Mouse (Mus musculus) intestine, postnatal 0 days (tissue): ENCODE measurements around the gene Hdac4. TPM values are rescaled to one million over a fixed set of nuclear protein-coding genes. Genes with fewer than 3 reads are reported as not detected.

Experiments used
- ATAC-seq: fragments of 200-750 bp; cut with Nextera tagmentation; 2 replicates; pipeline ENCODE4 v1.8.0; 2017; ENCODE audit warnings: mild to moderate bottlenecking, moderate TSS enrichment, moderate library complexity
- H3K27ac ChIP-seq: fragments of 300-500 bp; sonication (generic); 2 replicates; pipeline ENCODE4 v1.5.1; 2014; ENCODE audit warnings: mild to moderate bottlenecking, low read depth, low read length, moderate library complexity
- H3K27me3 ChIP-seq: fragments of 300-500 bp; sonication (generic); replicated peaks from 2 replicates; pipeline ENCODE4 v1.6.1; 2014; ENCODE audit warnings: low read length, mixed read lengths; ENCODE audit not compliant: control insufficient read depth, insufficient read depth
- H3K36me3 ChIP-seq: fragments of 300-500 bp; sonication (generic); 2 replicates; pipeline ENCODE4 v1.6.1; 2014; ENCODE audit warnings: mild to moderate bottlenecking, moderate library complexity; ENCODE audit not compliant: control insufficient read depth, insufficient read depth
- H3K4me1 ChIP-seq: fragments of 300-500 bp; sonication (generic); replicated peaks from 2 replicates; pipeline ENCODE4 v1.6.1; 2014; ENCODE audit warnings: antibody characterized with exemption, low read length, mixed read lengths; ENCODE audit not compliant: control insufficient read depth, insufficient read depth
- H3K4me2 ChIP-seq: fragments of 300-500 bp; sonication (generic); replicated peaks from 2 replicates; pipeline ENCODE4 v1.6.1; 2014; ENCODE audit warnings: low read depth, mild to moderate bottlenecking, moderate library complexity
- H3K4me3 ChIP-seq: fragments of 300-500 bp; sonication (generic); 2 replicates; pipeline ENCODE4 v1.5.1; 2014; ENCODE audit warnings: low read depth, low read length
- H3K9ac ChIP-seq: fragments of 300-500 bp; sonication (generic); 2 replicates; pipeline ENCODE4 v1.6.1; 2014; ENCODE audit warnings: mild to moderate bottlenecking, low read depth, low read length
- H3K9me3 ChIP-seq: fragments of 300-500 bp; sonication (generic); 2 replicates; pipeline ENCODE4 v1.6.1; 2016; ENCODE audit warnings: mixed run types; ENCODE audit not compliant: control insufficient read depth
- CTCF ChIP-seq: sonication (generic); IDR thresholded peaks from 2 replicates; pipeline ENCODE4 v1.5.1; 2016; ENCODE audit warnings: low read depth, mild to moderate bottlenecking, control low read depth, antibody characterized with exemption, moderate library complexity
- WGBS: fragments of 180-500 bp; shearing (Covaris S2); extraction: QIAGEN DNeasy Blood & Tissue Kit; methylation state at CpG from one replicate; pipeline ENCODE4 v1.1.7; 2014; 5-methylcytosine and 5-hydroxymethylcytosine counted together
- polyA plus RNA-seq: library from polyadenylated mRNA; unstranded; fragments of >200 nt; fragmentation: Nextera tagmentation; extraction: Ambion mirVana; gene quantifications from 2 replicates; pipeline ENCODE4 v1.2.1, GENCODE M21; 2015

The Hdac4 gene
- polyA plus RNA-seq, 1 experiment from 2014 or later: 6.7 TPM

DNA sequence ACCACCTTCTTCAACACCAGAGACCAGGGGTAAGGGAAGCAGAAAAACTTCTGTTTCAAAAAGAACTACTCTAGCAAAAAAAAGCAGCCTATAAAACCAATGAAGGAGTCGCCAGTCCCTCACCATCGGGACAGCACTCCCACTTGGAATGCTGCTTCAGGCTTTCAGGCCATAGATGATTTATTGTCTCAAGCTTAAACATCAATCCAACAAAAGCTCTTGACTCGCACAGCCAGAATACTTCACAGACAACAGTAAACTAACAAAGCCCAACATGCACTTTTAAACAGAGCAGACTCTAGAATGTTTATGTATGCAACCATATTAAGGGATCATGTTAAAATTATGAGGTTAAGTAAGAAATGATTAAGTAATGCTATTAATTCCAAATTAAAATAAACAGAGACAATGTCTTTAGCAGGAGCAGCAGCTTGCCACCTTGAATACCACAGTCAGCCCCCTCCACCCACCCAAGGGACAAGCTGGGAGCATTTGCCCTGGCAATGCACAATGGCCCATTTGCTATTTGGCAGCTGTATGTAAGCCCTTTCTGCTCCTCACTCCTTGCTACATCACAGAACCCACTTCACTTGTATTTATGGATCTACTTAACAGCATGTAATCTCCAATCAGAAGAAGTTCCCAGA is 21.1 kb downstream of the Hdac4 start:
- Histone ChIP-seq H3K4me3 (no peak overlapping the region), H3K27ac (no peak overlapping the region), H3K9me3 (no peaks in the 10 kb centered on the region), H3K4me1 (0 out of 2 replicates have a peak, but pooled peaks cover 11% of the 10 kb centered on the region), H3K4me2 (no peak overlapping the region), H3K9ac (no peak overlapping the region), H3K27me3 (no peaks in the 10 kb centered on the region), H3K36me3 (no peaks in the 10 kb centered on the region)
- no peak for ATAC-seq
- TF ChIP-seq CTCF: no peak
- 27% methylated on average over 3 of the region's 3 CpGs for WGBS

DNA sequence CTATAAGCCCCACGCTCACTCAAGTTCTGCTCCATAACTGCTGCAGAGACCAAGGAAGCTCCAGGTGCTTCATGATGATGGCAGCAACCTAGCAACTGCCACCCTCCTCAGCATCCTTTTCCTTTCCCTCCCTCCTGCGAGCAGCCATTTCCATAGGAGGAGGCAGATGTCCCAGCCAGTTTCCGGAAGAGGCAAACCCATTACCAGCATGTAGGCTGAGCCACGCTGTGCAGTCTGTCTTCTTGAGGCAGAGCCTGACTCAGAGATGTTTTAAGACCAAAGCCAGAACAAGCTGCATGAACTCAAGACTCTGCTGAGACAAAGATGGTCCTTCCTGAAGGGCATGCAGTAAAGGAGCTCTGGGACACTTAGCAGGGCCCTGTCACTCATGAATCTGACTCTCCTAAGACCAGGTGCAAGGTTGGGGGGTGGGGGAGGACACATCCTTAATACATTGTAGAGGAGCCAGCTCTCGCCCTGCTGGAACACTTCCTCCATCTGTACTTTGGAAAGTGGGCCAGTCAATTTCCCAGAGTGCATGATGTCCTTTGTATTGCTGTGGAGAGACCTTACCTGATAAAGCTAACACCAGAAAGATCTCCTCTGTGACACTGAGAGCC is 24.8 kb downstream of the Hdac4 start:
- Histone ChIP-seq H3K27ac (no peak overlapping the region), H3K4me3 (no peak overlapping the region), H3K9me3 (no peaks in the 10 kb centered on the region), H3K36me3 (no peaks in the 10 kb centered on the region), H3K4me1 (0 out of 2 replicates have a peak, but pooled peaks cover 5% of the 10 kb centered on the region), H3K4me2 (no peak overlapping the region), H3K9ac (no peak overlapping the region), H3K27me3 (no peaks in the 10 kb centered on the region)
- TF ChIP-seq CTCF: no peak
- WGBS: 92% methylated on average over 5 of the region's 5 CpGs
- no peak for ATAC-seq

DNA sequence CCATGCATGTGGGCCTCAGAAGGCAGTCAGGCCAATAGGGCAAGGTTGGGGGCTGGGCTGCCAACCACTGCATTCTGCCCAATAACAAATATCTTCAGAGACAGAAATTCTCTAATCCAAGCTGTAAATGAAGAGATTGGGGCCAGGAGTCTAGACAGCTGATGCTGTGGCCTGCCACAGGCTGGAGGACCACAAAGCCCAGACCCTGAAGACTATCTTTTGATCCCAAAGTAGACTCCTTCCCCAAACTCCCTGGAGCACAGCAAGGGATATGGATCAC is 25.8 kb downstream of the Hdac4 start:
- no peak for TF ChIP-seq CTCF

DNA sequence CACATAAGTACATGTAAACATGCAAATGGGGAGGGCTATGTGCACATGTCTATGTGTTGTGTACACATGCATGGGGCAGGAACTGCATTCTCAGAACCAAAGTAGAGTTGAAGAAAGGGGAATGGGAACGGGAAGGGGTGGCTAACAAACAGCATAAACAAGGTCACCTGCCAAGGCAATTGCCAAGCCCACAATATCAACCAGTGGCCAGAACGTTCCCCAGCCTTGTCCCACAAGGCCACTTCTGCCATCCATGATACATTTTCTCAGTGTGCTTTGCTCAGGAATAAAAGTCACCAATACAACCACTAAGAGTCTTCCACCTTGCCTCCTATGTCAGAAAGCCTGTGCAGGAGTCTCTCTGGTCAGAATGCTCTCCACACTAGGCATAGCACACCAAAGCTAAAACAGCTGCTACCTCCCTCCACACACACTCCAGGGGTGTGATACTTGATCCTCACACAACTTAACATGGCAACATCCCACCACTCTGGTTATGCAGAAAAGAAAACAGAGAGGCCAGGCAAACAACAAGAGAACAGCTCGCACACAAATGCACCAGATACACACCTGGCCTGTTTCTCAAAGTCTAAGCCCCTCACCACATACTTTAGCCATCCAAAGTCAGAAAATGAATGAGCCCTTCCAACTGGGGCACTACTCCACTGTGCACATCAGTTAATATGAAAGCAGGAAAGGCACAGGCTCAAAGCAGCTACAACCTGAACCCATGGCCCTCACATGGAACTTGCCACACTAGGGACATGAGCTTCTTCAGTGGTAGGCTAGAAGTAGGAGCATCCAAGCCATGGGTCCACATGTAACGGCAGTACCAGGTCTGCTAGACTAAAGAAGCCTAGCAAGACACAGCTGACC is 26.4 kb downstream of the Hdac4 start:
- no peak overlapping the region for H3K27ac ChIP-seq
- TF ChIP-seq CTCF: no peak
- 81% methylated on average over 4 of the region's 4 CpGs for WGBS

More for the DNA sequence above, 25.8 kb downstream of the Hdac4 start:
- H3K36me3 ChIP-seq: no peaks in the 10 kb centered on the region
- H3K4me2 ChIP-seq: no peak overlapping the region
- no peak overlapping the region for H3K9ac ChIP-seq
- H3K9me3 ChIP-seq: no peaks in the 10 kb centered on the region
- no peak overlapping the region for H3K27ac ChIP-seq
- no peaks in the 10 kb centered on the region for H3K27me3 ChIP-seq
- no peaks in the 10 kb centered on the region for H3K4me1 ChIP-seq
- no peak for ATAC-seq
- no peak overlapping the region for H3K4me3 ChIP-seq

DNA sequence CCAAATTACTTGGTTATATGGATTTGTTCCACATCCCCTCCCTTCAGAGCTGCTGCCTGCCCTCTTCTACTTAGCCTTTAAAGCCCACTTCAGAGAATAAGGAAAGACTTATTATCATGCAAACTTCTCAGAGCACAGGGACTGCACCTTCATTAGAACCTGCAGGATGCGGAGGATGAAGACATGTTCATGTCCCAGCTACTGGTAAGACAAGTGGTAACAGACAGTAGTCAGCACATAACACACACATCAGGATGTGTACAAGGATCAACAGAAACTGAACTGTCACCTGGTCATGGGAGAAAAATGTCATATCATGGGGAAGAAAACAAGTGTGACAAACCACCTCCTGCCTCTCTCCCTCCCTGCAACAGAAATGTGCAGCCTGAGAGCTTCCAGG is 31.6 kb downstream of the Hdac4 start:
- WGBS: 96% methylated on average over 1 of the region's 1 CpGs
- Histone ChIP-seq H3K27ac (no peak overlapping the region), H3K4me2 (no peak overlapping the region), H3K4me1 (no peaks in the 10 kb centered on the region; the same call in 1 of the 2 replicates), H3K27me3 (no peaks in the 10 kb centered on the region), H3K9me3 (no peaks in the 10 kb centered on the region), H3K4me3 (no peak overlapping the region), H3K36me3 (no peaks in the 10 kb centered on the region), H3K9ac (no peak overlapping the region)
- TF ChIP-seq CTCF: no peak
- no peak for ATAC-seq

More for the DNA sequence above, 26.4 kb downstream of the Hdac4 start:
- H3K27me3 ChIP-seq: no peaks in the 10 kb centered on the region
- H3K4me3 ChIP-seq: no peak overlapping the region
- H3K36me3 ChIP-seq: no peaks in the 10 kb centered on the region
- H3K4me1 ChIP-seq: no peaks in the 10 kb centered on the region
- H3K4me2 ChIP-seq: no peak overlapping the region
- no peak for ATAC-seq
- no peaks in the 10 kb centered on the region for H3K9me3 ChIP-seq
- H3K9ac ChIP-seq: no peak overlapping the region

DNA sequence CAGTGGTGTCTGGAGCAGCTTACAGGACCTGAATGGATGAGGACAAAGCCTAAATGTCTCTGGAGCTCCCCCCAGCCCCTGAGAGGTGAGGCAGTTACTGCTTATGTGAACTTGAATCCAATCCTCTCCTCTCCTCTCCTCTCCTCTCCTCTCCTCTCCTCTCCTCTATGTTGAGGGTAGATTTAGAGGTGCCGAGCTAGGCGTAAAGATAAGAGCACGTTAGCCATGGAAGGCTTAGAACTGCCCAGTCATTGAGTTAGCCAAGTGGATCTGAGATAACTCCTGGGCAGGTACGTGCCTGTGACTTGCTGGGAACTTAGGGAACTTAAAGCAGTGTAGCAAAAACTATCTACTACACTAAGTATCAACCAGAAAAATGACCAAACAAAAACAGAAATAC is 35.7 kb downstream of the Hdac4 start:
- no peaks in the 10 kb centered on the region; the same call in 1 of the 2 replicates for H3K4me1 ChIP-seq
- TF ChIP-seq CTCF: no peak
- H3K9ac ChIP-seq: no peak overlapping the region
- 72% methylated on average over 4 of the region's 4 CpGs for WGBS
- H3K36me3 ChIP-seq: no peaks in the 10 kb centered on the region
- H3K27me3 ChIP-seq: no peaks in the 10 kb centered on the region
- H3K4me3 ChIP-seq: no peak overlapping the region
- no peak overlapping the region for H3K27ac ChIP-seq
- H3K9me3 ChIP-seq: no peaks in the 10 kb centered on the region
- no peak for ATAC-seq
- H3K4me2 ChIP-seq: no peak overlapping the region
